23 mouse cellular contexts compared by ENCODE assay signal in genomic region chr11:72974995-72975503, GRCm38 (mm10). TPM values are rescaled to one million over a fixed set of nuclear protein-coding genes. Genes with fewer than 3 reads are reported as not detected.
DNase-seq lines count a peak whose midpoint lies in the region; ATAC-seq and TF ChIP-seq lines count a peak whose summit lies in the region.
"Had no signal": no experiment of that assay in that cellular context is flagged by ENCODE, and none has a peak within 500 bp of the region (broad histone marks: within the 10 kb centered on the region; RNA-seq: fewer than 3 reads in every experiment).

No protein-coding gene starts in this region.

- H3K9ac ChIP-seq in kidney, embryonic 14.5 days (ENCODE audit: low read depth, low read length): no peak overlapping the region
- H3K9ac ChIP-seq: embryonic facial prominence, embryonic 15.5 days; forebrain, embryonic 15.5 days; heart, embryonic 13.5 days; hindbrain, embryonic 15.5 days had no signal

- H3K4me3 ChIP-seq in kidney, embryonic 14.5 days (ENCODE audit: low read length): no peak overlapping the region
- peak overlapping the region; percentile 24 for H3K4me3 ChIP-seq in myocyte
- H3K4me3 ChIP-seq: embryonic facial prominence, embryonic 15.5 days; erythroblast, embryonic 14.5 days; forebrain, embryonic 15.5 days; heart, embryonic 13.5 days; hindbrain, embryonic 15.5 days had no signal

- H3K27me3 ChIP-seq in kidney, embryonic 14.5 days (ENCODE audit: control insufficient read depth, insufficient read depth, low read length): no peaks in the 10 kb centered on the region; the same call in 1 of the 2 replicates
- peaks cover 32% of the 10 kb centered on the region for H3K27me3 ChIP-seq in myocyte (ENCODE audit: control insufficient read depth, insufficient read depth, insufficient read length)
- H3K27me3 ChIP-seq: forebrain, embryonic 15.5 days; hindbrain, embryonic 15.5 days had no signal

- H3K4me2 ChIP-seq in kidney, embryonic 14.5 days (replicated peaks; ENCODE audit: low read depth, low read length): no peak overlapping the region
- H3K4me2 ChIP-seq in myocyte (ENCODE audit: low read depth): peak overlapping the region; percentile 70
- H3K4me2 ChIP-seq: embryonic facial prominence, embryonic 15.5 days; forebrain, embryonic 15.5 days; heart, embryonic 13.5 days; hindbrain, embryonic 15.5 days had no signal

- no peak for ATAC-seq in kidney, embryonic 14.5 days (ENCODE audit: low FRiP score, low TSS enrichment)
- no peak for ATAC-seq in erythroid progenitor cell, adult 5-6 weeks (replicated peaks; ENCODE audit: low FRiP score, poor library complexity, severe bottlenecking)
- ATAC-seq in CD4-positive, CD25-positive, alpha-beta regulatory T cell, adult 4 months: no peak
- ATAC-seq: activated CD4-positive, CD25-positive, alpha-beta regulatory T cell, adult 4 months; forebrain, embryonic 15.5 days; intestine, embryonic 16.5 days; Patski had no signal

- 84% methylated on average over 13 of the region's 13 CpGs for WGBS in kidney, embryonic 14.5 days

- H3K27ac ChIP-seq in kidney, embryonic 14.5 days (ENCODE audit: low read depth, low read length): no peak overlapping the region
- H3K27ac ChIP-seq: embryonic facial prominence, embryonic 15.5 days; forebrain, embryonic 15.5 days; heart, embryonic 13.5 days; hindbrain, embryonic 15.5 days had no signal

- H3K4me1 ChIP-seq in kidney, embryonic 14.5 days (ENCODE audit: control insufficient read depth, insufficient read depth, low read length): no peaks in the 10 kb centered on the region
- H3K4me1 ChIP-seq: forebrain, embryonic 15.5 days; heart, embryonic 13.5 days; hindbrain, embryonic 15.5 days had no signal

- no peak overlapping the region for H3ac ChIP-seq in myocyte (ENCODE audit: control insufficient read depth, insufficient read length)

- peak; percentile 46 for DNase-seq in adrenal gland, adult 2 months
- no peak for DNase-seq in adrenal gland, adult 8-10 months
- DNase-seq in kidney, postnatal 10 days: peak; percentile 25
- DNase-seq in NIH3T3 (ENCODE audit: low read depth): peak; percentile 14
- DNase-seq: cerebellum, adult 18-20 months; cerebellum, postnatal 14 days; embryo, embryonic 11 days; gastrocnemius, postnatal 36 days; heart, adult 11 months; heart, postnatal 36 days had no signal

- peak; percentile 52 for TF ChIP-seq POLR2A in myocyte (IDR thresholded peaks at IDR 0.05; ENCODE audit: insufficient read length, low read depth)

- no peaks in the 10 kb centered on the region for H3K9me3 ChIP-seq in kidney, embryonic 14.5 days (ENCODE audit: control insufficient read depth, low read length)
- H3K9me3 ChIP-seq: embryonic facial prominence, embryonic 15.5 days; forebrain, embryonic 15.5 days; G1E; heart, embryonic 13.5 days; hindbrain, embryonic 15.5 days had no signal

- H3K36me3 ChIP-seq in kidney, embryonic 14.5 days (ENCODE audit: control insufficient read depth, insufficient read depth, low read length): no peaks in the 10 kb centered on the region
- H3K36me3 ChIP-seq in myocyte (ENCODE audit: control insufficient read depth, insufficient read depth): no peaks in the 10 kb centered on the region
- H3K36me3 ChIP-seq: embryonic facial prominence, embryonic 15.5 days; forebrain, embryonic 15.5 days; heart, embryonic 13.5 days; hindbrain, embryonic 15.5 days had no signal

- no peaks in the 10 kb centered on the region for H3K79me2 ChIP-seq in myocyte (ENCODE audit: control insufficient read depth, insufficient read depth)

TF ChIP-seq in myocyte, 11 proteins besides CTCF, POLR2A, EP300 and RAD21:
- TF ChIP-seq MYOG (IDR thresholded peaks at IDR 0.05; ENCODE audit: control insufficient read depth in 1 of 3, insufficient read depth in 1 of 3, insufficient read length in 2 of 3, low read depth in 2 of 3): peak in 2 of 3 experiments; percentile 41 to 77
- TF ChIP-seq USF1 (IDR thresholded peaks at IDR 0.05; ENCODE audit: low read depth): no peak
- no peak for TF ChIP-seq MAX (IDR thresholded peaks at IDR 0.05; ENCODE audit: low read depth)
- peak; percentile 72 for TF ChIP-seq CEBPB (IDR thresholded peaks at IDR 0.05; ENCODE audit: insufficient read depth, poor library complexity, severe bottlenecking)
- no peak for TF ChIP-seq POLR2AphosphoS2 (IDR thresholded peaks at IDR 0.05; ENCODE audit: insufficient read length, low read depth)
- no peak for TF ChIP-seq E2F4 (IDR thresholded peaks at IDR 0.05; ENCODE audit: insufficient read depth)
- TF ChIP-seq SRF (IDR thresholded peaks at IDR 0.05; ENCODE audit: control insufficient read depth, insufficient read length, low read depth): no peak
- TF ChIP-seq REST (IDR thresholded peaks at IDR 0.05; ENCODE audit: insufficient read depth, insufficient read length): no peak
- TF ChIP-seq TCF3 (IDR thresholded peaks at IDR 0.05; ENCODE audit: insufficient read length, low read depth): no peak
- TF ChIP-seq TCF12 (IDR thresholded peaks at IDR 0.05; ENCODE audit: insufficient read depth, poor library complexity, severe bottlenecking): no peak
- TF ChIP-seq MYOD1 (IDR thresholded peaks at IDR 0.05; ENCODE audit: control insufficient read depth in 1 of 3, insufficient read length in 2 of 3, low read depth in 2 of 3): peak in 1 of 3 experiments; percentile 50
TF ChIP-seq in myocyte: peak in this region for 3.

RNA-seq across cellular contexts. Expression of gene Atp2a3, which starts 14.1 kb away (rescaled TPM):
- 10 to 100 TPM in 1 of 2 experiments, 1 to 10 TPM in 1; 7.2 to 11.6 TPM for total RNA-seq in adrenal gland, adult 2 months (2021)
- polyA plus RNA-seq in adrenal gland, adult 2 months (2012; rRNA removed): 11.3 and 11.9 TPM in 2 replicates
- 10 to 100 TPM; 10.6 to 19.8 (median 12.4) TPM for total RNA-seq in adrenal gland, adult 8-10 months (2022)
- 1.3 and 2.2 TPM in 2 replicates for polyA plus RNA-seq in kidney, embryonic 14.5 days (2014; fragmentation: Nextera tagmentation; extraction: Ambion mirVana)
- polyA plus RNA-seq in myocyte (2012; fragmentation: generic; extraction: Trizol): 26.1 TPM
- 19.8 and 20.5 TPM in 2 replicates for total RNA-seq in erythroid progenitor cell, adult 5-6 weeks (2015; ENCODE audit: low replicate concordance)
- 11.1 and 15.1 TPM in 2 replicates for total RNA-seq in erythroid progenitor cell, adult 5-6 weeks (2017; ENCODE audit: low replicate concordance)
- 10 to 100 TPM; 57.5 to 89.4 TPM for polyA plus RNA-seq in CD4-positive, CD25-positive, alpha-beta regulatory T cell, adult 4 months (2017; shearing (Covaris generic))

RNA-seq across cellular contexts. Expression of gene P2rx1, which starts 23.9 kb away (rescaled TPM):
- total RNA-seq in adrenal gland, adult 2 months (2021): under 1 TPM; 0.40 to 0.55 TPM
- polyA plus RNA-seq in adrenal gland, adult 2 months (2012; rRNA removed): 0.85 and 1.0 TPM in 2 replicates
- total RNA-seq in adrenal gland, adult 8-10 months (2022): under 1 TPM; 0.38 to 0.66 (median 0.46) TPM
- polyA plus RNA-seq in kidney, embryonic 14.5 days (2014; fragmentation: Nextera tagmentation; extraction: Ambion mirVana): 0.61 and 0.76 TPM in 2 replicates
- polyA plus RNA-seq in myocyte (2012; fragmentation: generic; extraction: Trizol): 0.24 TPM
- total RNA-seq in erythroid progenitor cell, adult 5-6 weeks (2015; ENCODE audit: low replicate concordance): 1.1 and 3.4 TPM in 2 replicates
- 0.45 and 0.51 TPM in 2 replicates for total RNA-seq in erythroid progenitor cell, adult 5-6 weeks (2017; ENCODE audit: low replicate concordance)
- polyA plus RNA-seq in CD4-positive, CD25-positive, alpha-beta regulatory T cell, adult 4 months (2017; shearing (Covaris generic)): under 1 TPM in 1 of 2 experiments, not detected in 1; 0.39 TPM
- polyA plus RNA-seq: Patski had no signal

RNA-seq across cellular contexts. Expression of gene Camkk1, which starts 43.8 kb away (rescaled TPM):
- 1 to 10 TPM; 1.8 to 9.8 TPM for total RNA-seq in adrenal gland, adult 2 months (2021)
- polyA plus RNA-seq in adrenal gland, adult 2 months (2012; rRNA removed): 2.2 and 3.2 TPM in 2 replicates
- total RNA-seq in adrenal gland, adult 8-10 months (2022): 10 to 100 TPM in 2 of 4 experiments, 1 to 10 TPM in 2; 4.9 to 16.6 (median 10.8) TPM
- 2.2 and 2.8 TPM in 2 replicates for polyA plus RNA-seq in kidney, embryonic 14.5 days (2014; fragmentation: Nextera tagmentation; extraction: Ambion mirVana)
- 3.3 TPM for polyA plus RNA-seq in myocyte (2012; fragmentation: generic; extraction: Trizol)
- not detected in 2 replicates for total RNA-seq in erythroid progenitor cell, adult 5-6 weeks (2015; ENCODE audit: low replicate concordance)
- total RNA-seq in erythroid progenitor cell, adult 5-6 weeks (2017; ENCODE audit: low replicate concordance): 0.26 and 0.76 TPM in 2 replicates
- 1 to 10 TPM; 2.3 to 5.8 TPM for polyA plus RNA-seq in CD4-positive, CD25-positive, alpha-beta regulatory T cell, adult 4 months (2017; shearing (Covaris generic))
